Mouse (Mus musculus): ENCODE measurements around the gene Olfr748. TPM values are rescaled to one million over a fixed set of nuclear protein-coding genes. Genes with fewer than 3 reads are reported as not detected.
"Not testable (repeated sequence)": the region's sequence is repeated elsewhere in the genome, so short reads cannot be mapped to it uniquely, and the experiment has no call there.

Olfr748 gene
- polyA plus RNA-seq (2012; rRNA removed), result not detected in 2 replicates

DNA sequence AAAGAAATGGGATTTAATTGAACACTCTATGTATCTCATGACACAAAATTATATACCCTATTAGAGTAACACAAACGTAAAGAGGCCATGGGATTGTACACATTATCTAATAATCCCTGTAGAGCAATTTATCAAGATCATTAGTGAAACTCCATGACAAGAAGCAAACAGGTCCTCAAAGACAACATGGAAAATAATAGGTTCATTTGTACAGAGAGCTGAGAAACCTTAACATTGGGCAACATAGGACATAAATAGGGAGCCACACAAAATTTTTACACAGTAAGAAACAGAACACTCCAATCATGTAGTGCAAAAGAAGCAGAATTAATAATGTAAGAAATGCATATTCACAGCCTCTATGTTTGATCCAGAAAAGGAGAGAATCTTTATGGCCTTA, at the start of gene Olfr748:
TSS of gene Olfr748 (plus strand) at position 301 of the 400 bp plus-strand sequence.
- TF ChIP-seq CTCF (conservative IDR thresholded peaks at IDR 0.05; ENCODE audit: insufficient read depth, insufficient read length, low read depth, low read length) (no peak), POLR2A (IDR thresholded peaks at IDR 0.05; ENCODE audit: low read depth, low read length) (no peak)
- Histone ChIP-seq H3K27ac (ENCODE audit: insufficient read depth, low read depth, low read length) (no peak within 1 kb of the TSS), H3K4me3 (ENCODE audit: insufficient read depth, low read depth, low read length) (no peak within 1 kb of the TSS), H3K4me1 (ENCODE audit: control insufficient read depth, insufficient read depth, low read length) (no peaks in the 10 kb centered on the region), H3K36me3 (ENCODE audit: control insufficient read depth, insufficient read depth, low read length) (no peaks in the 10 kb centered on the region), H3K27me3 (replicated peaks; ENCODE audit: control insufficient read depth, insufficient read depth, low read length) (no peaks in the 10 kb centered on the region)
- WGBS, result 59% methylated on average over 1 of the region's 1 CpGs
- DNase-seq, result no peak

DNA sequence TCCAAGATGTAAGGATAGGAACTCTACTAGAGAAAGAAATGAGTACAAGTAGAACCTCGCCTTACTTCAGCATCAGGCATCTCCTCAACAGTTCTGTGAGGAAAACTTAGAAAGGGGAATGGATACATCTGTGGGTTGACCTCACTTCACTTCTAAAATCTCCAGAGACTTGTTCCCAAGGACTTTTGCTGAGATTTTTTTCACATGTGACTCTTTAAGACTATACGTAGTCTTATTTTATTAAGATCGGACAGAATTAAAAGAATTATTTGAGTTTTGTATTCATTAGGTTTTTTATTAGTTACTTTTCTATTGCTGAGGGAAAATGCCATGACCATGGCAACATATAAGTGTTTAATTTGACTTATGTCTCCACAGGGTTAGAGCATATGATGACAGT, 14.1 kb upstream of the Olfr748 start, which contains the start of gene Olfr747:
TSS of gene Olfr747 (minus strand) at position 101 of the 400 bp plus-strand sequence.
- no peak for DNase-seq
- no peak within 1 kb of the TSS for H3K27ac ChIP-seq (ENCODE audit: insufficient read depth, low read depth, low read length)
- WGBS, result 90% methylated on average over 3 of the region's 3 CpGs
- TF ChIP-seq POLR2A (IDR thresholded peaks at IDR 0.05; ENCODE audit: low read depth, low read length), result no peak
- TF ChIP-seq CTCF (conservative IDR thresholded peaks at IDR 0.05; ENCODE audit: insufficient read depth, insufficient read length, low read depth, low read length), result no peak
- H3K36me3 ChIP-seq (ENCODE audit: control insufficient read depth, insufficient read depth, low read length), result no peaks in the 10 kb centered on the region
- H3K27me3 ChIP-seq (replicated peaks; ENCODE audit: control insufficient read depth, insufficient read depth, low read length), result no peaks in the 10 kb centered on the region
- no peaks in the 10 kb centered on the region for H3K4me1 ChIP-seq (ENCODE audit: control insufficient read depth, insufficient read depth, low read length)
- H3K4me3 ChIP-seq (ENCODE audit: insufficient read depth, low read depth, low read length), result no peak within 1 kb of the TSS

DNA sequence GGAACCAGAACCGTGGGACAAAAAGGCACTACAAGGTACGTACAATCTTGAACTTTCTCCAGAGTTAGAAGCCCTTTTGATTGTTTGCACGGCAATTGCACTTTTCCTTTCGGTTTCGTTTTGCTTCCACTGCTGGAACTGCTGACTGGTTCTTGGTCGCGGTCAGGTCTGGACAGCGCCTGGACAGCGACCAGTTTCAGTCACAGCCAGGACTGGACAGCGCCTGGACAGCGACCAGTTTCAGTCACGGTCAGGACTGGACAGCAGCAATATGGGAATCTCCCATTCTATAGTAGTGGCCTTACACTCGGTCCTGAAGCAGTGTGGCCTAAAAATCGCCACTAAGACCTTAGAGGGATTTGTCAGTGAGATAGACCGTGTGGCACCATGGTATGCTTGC, 12.7 kb downstream of the Olfr748 start:
- H3K27me3 ChIP-seq (replicated peaks; ENCODE audit: control insufficient read depth, insufficient read depth, low read length); H3K4me1 ChIP-seq (ENCODE audit: control insufficient read depth, insufficient read depth, low read length); H3K4me3 ChIP-seq (ENCODE audit: insufficient read depth, low read depth, low read length); H3K27ac ChIP-seq (ENCODE audit: insufficient read depth, low read depth, low read length); H3K36me3 ChIP-seq (ENCODE audit: control insufficient read depth, insufficient read depth, low read length); DNase-seq: not testable (repeated sequence)
- 86% methylated on average over 15 of the region's 15 CpGs for WGBS

DNA sequence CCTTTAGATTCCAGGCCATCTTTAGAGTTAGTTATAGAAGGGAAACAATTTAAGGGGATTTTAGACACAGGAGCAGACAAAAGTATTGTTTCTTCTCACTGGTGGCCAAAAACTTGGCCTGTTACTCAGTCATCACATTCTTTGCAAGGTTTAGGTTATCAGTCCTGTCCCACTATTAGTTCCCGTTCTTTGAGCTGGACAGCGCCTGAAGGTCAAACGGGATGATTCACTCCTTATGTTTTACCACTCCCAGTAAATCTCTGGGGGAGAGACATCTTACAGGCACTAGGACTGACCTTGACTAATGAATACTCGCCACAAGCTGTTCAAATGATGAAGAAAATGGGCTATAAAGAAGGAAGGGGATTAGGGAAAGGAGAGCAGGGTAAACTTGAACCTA, 15.2 kb downstream of the Olfr748 start:
- WGBS, result 78% methylated on average over 4 of the region's 4 CpGs
- H3K36me3 ChIP-seq (ENCODE audit: control insufficient read depth, insufficient read depth, low read length); H3K4me1 ChIP-seq (ENCODE audit: control insufficient read depth, insufficient read depth, low read length); DNase-seq; H3K27ac ChIP-seq (ENCODE audit: insufficient read depth, low read depth, low read length); H3K4me3 ChIP-seq (ENCODE audit: insufficient read depth, low read depth, low read length); H3K27me3 ChIP-seq (replicated peaks; ENCODE audit: control insufficient read depth, insufficient read depth, low read length): not testable (repeated sequence)

DNA sequence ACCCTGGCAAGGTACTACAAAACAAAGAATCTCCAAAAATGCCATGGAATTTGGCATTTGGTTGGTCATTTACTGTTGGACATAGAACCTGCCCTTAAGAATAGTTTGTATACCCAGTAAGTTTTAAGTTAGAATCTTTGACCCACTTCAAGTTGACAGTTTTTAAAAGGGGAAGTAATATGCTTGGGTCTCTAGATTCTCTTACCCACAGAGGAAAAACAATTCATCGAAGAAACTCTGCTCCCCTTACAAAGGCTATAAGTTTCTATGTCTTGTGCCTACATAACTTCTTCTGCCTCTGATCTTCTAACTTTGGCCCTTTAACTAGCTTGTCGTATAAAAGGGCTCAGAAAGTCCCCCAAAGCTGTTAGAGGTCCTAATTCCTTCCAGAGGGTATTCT, 33.2 kb downstream of the Olfr748 start:
- no peak for TF ChIP-seq POLR2A (IDR thresholded peaks at IDR 0.05; ENCODE audit: low read depth, low read length)
- no peak for TF ChIP-seq CTCF (conservative IDR thresholded peaks at IDR 0.05; ENCODE audit: insufficient read depth, insufficient read length, low read depth, low read length)
- 63% methylated on average over 2 of the region's 2 CpGs for WGBS
- DNase-seq, result no peak
- no peaks in the 10 kb centered on the region for H3K36me3 ChIP-seq (ENCODE audit: control insufficient read depth, insufficient read depth, low read length)
- H3K27me3 ChIP-seq (replicated peaks; ENCODE audit: control insufficient read depth, insufficient read depth, low read length), result no peaks in the 10 kb centered on the region
- H3K4me1 ChIP-seq (ENCODE audit: control insufficient read depth, insufficient read depth, low read length), result no peaks in the 10 kb centered on the region
- no peak overlapping the region for H3K4me3 ChIP-seq (ENCODE audit: insufficient read depth, low read depth, low read length)
- no peak overlapping the region for H3K27ac ChIP-seq (ENCODE audit: insufficient read depth, low read depth, low read length)

DNA sequence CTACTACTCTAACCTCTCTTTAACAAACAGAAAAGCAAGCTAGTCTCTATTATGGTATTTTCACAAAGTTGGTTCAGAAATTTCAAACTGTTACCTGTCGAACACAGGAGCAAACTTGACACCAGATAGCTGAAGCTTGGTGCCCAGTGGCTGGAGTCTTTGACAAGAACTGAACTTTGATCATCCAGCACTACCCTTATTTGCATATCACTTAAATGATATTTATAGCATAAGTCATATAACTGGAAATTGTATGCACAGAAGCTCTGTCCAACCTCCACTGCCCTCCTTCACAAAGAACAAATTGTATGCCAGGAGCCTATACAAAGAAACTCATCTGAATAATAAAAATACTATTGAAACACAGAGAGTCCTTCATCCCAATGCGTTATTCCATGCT, 34.4 kb downstream of the Olfr748 start:
- DNase-seq, result no peak
- TF ChIP-seq POLR2A (IDR thresholded peaks at IDR 0.05; ENCODE audit: low read depth, low read length) (no peak), CTCF (conservative IDR thresholded peaks at IDR 0.05; ENCODE audit: insufficient read depth, insufficient read length, low read depth, low read length) (no peak)
- WGBS, result 73% methylated on average over 2 of the region's 2 CpGs
- Histone ChIP-seq H3K4me3 (ENCODE audit: insufficient read depth, low read depth, low read length) (no peak overlapping the region), H3K27ac (ENCODE audit: insufficient read depth, low read depth, low read length) (no peak overlapping the region), H3K4me1 (ENCODE audit: control insufficient read depth, insufficient read depth, low read length) (no peaks in the 10 kb centered on the region), H3K36me3 (ENCODE audit: control insufficient read depth, insufficient read depth, low read length) (no peaks in the 10 kb centered on the region), H3K27me3 (replicated peaks; ENCODE audit: control insufficient read depth, insufficient read depth, low read length) (no peaks in the 10 kb centered on the region)

DNA sequence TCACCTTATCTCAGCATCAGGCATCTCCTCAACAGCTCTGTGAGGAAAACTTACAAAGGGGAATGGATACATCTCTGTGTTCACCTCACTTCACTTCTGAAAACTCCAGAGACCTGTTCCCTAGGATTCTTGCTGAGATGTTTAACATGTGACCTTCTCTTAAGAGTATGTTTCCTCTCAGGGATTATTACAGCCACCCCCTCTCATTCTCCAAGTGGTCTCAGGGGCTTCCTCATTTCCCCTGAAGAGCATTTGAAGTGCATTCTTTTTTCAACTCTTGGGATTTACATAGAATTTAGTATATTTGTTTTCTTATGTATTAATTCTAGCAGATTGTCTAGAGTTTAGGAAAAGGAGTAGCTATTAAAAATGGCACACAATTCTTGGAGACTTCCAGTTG, 37.8 kb downstream of the Olfr748 start, which contains the start of gene Olfr749:
TSS of gene Olfr749 (minus strand) at position 101 of the 400 bp plus-strand sequence.
- no peak within 1 kb of the TSS for H3K4me3 ChIP-seq (ENCODE audit: insufficient read depth, low read depth, low read length)
- no peaks in the 10 kb centered on the region for H3K27me3 ChIP-seq (replicated peaks; ENCODE audit: control insufficient read depth, insufficient read depth, low read length)
- H3K27ac ChIP-seq (ENCODE audit: insufficient read depth, low read depth, low read length), result no peak within 1 kb of the TSS
- no peaks in the 10 kb centered on the region for H3K36me3 ChIP-seq (ENCODE audit: control insufficient read depth, insufficient read depth, low read length)
- TF ChIP-seq POLR2A (IDR thresholded peaks at IDR 0.05; ENCODE audit: low read depth, low read length), result no peak
- no peak for TF ChIP-seq CTCF (conservative IDR thresholded peaks at IDR 0.05; ENCODE audit: insufficient read depth, insufficient read length, low read depth, low read length)
- DNase-seq, result no peak
- no peaks in the 10 kb centered on the region for H3K4me1 ChIP-seq (ENCODE audit: control insufficient read depth, insufficient read depth, low read length)

All from kidney, adult 2 months (tissue).